ENCODE assay signal across 25 mouse cellular contexts in the genomic region with DNA sequence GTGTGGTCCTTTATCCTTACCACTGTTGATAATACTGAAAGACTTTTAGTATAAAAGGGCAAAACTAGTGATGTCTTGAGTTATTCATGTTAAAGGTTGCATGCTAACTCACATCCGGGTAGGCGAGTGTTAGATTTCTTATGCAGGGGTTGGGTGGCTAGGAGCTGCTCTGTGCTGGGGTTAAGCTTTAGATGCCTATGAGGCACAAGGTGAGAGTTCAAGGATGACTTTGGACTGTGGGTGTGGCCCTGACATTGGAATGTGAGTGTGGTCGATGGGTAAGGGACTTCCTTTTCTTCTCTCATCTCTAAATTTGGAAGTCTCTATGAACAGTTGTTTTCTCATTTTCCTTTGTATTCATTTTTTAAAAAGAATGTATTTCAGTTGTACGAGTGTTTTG. TPM values are rescaled to one million over a fixed set of nuclear protein-coding genes. Genes with fewer than 3 reads are reported as not detected.
"Had no signal": no experiment of that assay in that cellular context is flagged by ENCODE, and none has a peak within 500 bp of the region (broad histone marks: within the 10 kb centered on the region; RNA-seq: fewer than 3 reads in every experiment).

No protein-coding gene starts in this region.

- H3K4me1 ChIP-seq: limb, embryonic 12.5 days had no signal

- H3K9me3 ChIP-seq: heart, embryonic 12.5 days; hindbrain, embryonic 10.5 days; limb, embryonic 10.5 days; limb, embryonic 12.5 days; liver, embryonic 13.5 days had no signal

- ATAC-seq: hindbrain, embryonic 16.5 days; inflammation-experienced regulatory T-cells, adult 6 months; intestine, postnatal 0 days had no signal

- H3K4me3 ChIP-seq: gastrocnemius, adult 2 months; heart, embryonic 12.5 days; hindbrain, embryonic 10.5 days; hindbrain, embryonic 12.5 days; layer of hippocampus, adult 2 months; left cerebral cortex, adult 2 months; limb, embryonic 10.5 days; limb, embryonic 12.5 days; liver, embryonic 13.5 days had no signal

- H3K9ac ChIP-seq: heart, embryonic 12.5 days; hindbrain, embryonic 12.5 days; hindbrain, embryonic 14.5 days; limb, embryonic 12.5 days; liver, embryonic 13.5 days had no signal

- H3K27me3 ChIP-seq: heart, embryonic 12.5 days; hindbrain, embryonic 12.5 days; limb, embryonic 12.5 days; liver, embryonic 13.5 days had no signal

- H3K4me2 ChIP-seq: heart, embryonic 12.5 days; hindbrain, embryonic 12.5 days; hindbrain, embryonic 14.5 days; limb, embryonic 12.5 days; liver, embryonic 11.5 days; liver, embryonic 13.5 days had no signal

- DNase-seq: gastrocnemius, adult 2 months; gastrocnemius, postnatal 10 days; gastrocnemius, postnatal 25 days; heart, adult 18-20 months; heart, postnatal 10 days; heart, postnatal 4 days; kidney, adult 18-20 months; kidney, adult 8-10 months; kidney, postnatal 10 days; kidney, postnatal 25 days; kidney, postnatal 4 days; liver; liver, embryonic 13.5 days had no signal

- H3K27ac ChIP-seq: gastrocnemius, adult 2 months; hindbrain, embryonic 10.5 days; hindbrain, embryonic 12.5 days; hindbrain, embryonic 14.5 days; layer of hippocampus, adult 2 months; left cerebral cortex, adult 2 months; limb, embryonic 10.5 days; limb, embryonic 12.5 days; liver, embryonic 13.5 days had no signal

- H3K36me3 ChIP-seq: heart, embryonic 12.5 days; hindbrain, embryonic 10.5 days; hindbrain, embryonic 12.5 days; limb, embryonic 10.5 days; limb, embryonic 12.5 days; liver, embryonic 13.5 days had no signal

RNA-seq across cellular contexts. Expression of a gene that starts 7.0 kb away (rescaled TPM):
- polyA plus RNA-seq: hindbrain, embryonic 10.5 days; hindbrain, embryonic 12.5 days; inflammation-experienced regulatory T-cells, adult 6 months had no signal
